Mouse (Mus musculus) stomach, postnatal 0 days (tissue): Measurements from ENCODE around the gene Car6.

Experiments used
- CTCF ChIP-seq: IDR thresholded peaks from 2 replicates; pipeline ENCODE4 v1.5.1; 2016; ENCODE audit warnings: antibody characterized with exemption, low read depth, mild to moderate bottlenecking, moderate library complexity
- EP300 ChIP-seq: optimal IDR thresholded peaks from 2 replicates; pipeline ENCODE3; 2016; ENCODE audit warnings: antibody characterized with exemption

- TF ChIP-seq EP300, result no peak
- TF ChIP-seq CTCF, result no peak
These were observed 32.7 kb downstream of the Car6 start for GRCm38 (mm10) chr4:150168406-150168805.
